Mouse (Mus musculus): ENCODE measurements at regions not wholly inside any gene's neighbourhood (a gene's known extent, or its start where the extent isn't known, plus 50 kb on each side); places are given as distances from the start of the nearest gene placed in this dataset.

DNA sequence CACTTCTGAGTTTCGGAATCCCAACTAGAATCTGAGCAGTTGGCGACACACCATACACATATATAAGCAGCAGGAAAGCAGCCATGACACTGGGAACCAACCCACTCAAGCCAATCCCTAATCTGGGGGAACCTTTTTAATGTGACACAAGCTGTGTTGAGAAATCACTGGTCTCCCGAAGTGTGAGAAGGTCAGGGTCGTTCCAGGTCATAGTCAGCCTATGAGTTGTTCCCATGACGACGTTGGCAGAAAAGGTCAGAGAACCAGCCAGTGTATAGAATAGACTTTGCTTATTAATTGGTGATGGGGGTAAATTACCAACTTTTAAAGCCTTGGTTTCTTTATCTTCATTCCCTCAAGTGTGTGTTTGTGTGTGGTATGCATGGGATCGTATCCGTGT lies 199.3 kb downstream of the Uaca start:
- TF ChIP-seq CTCF (IDR thresholded peaks at IDR 0.05; ENCODE audit: extremely low read depth, insufficient read depth, low read length) (no peak), POLR2A (IDR thresholded peaks at IDR 0.05; ENCODE audit: extremely low read depth, insufficient read depth, low read length) (no peak)
- Histone ChIP-seq H3K4me3 (ENCODE audit: insufficient read depth, low read length) (no peak overlapping the region), H3K4me1 (ENCODE audit: control insufficient read depth, insufficient read depth, low read length) (no peaks in the 10 kb centered on the region), H3K27ac (ENCODE audit: insufficient read depth, low read length) (no peak overlapping the region)

DNA sequence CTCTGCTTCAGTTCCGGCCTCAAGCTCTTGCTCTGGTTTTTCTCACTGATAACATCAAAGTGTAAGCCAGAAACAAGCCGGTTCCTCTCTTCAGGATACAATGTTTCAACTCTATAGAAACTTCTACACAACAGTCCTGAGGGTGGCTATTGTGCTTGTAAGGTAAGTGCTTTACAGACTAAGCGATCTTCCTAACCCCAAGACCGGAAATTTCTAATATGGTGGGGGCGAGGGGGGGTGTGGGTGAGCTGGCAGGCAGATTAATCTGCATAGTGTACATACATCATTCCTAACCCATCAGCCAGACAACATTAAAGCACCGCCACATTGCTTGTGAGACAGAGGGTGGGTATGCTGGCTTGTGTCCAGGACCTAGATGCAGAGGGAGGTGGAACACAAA lies 200.8 kb downstream of the Uaca start:
- TF ChIP-seq CTCF (IDR thresholded peaks at IDR 0.05; ENCODE audit: extremely low read depth, insufficient read depth, low read length) (no peak), POLR2A (IDR thresholded peaks at IDR 0.05; ENCODE audit: extremely low read depth, insufficient read depth, low read length) (no peak)
- Histone ChIP-seq H3K4me1 (ENCODE audit: control insufficient read depth, insufficient read depth, low read length) (no peaks in the 10 kb centered on the region), H3K4me3 (ENCODE audit: insufficient read depth, low read length) (no peak overlapping the region), H3K27ac (ENCODE audit: insufficient read depth, low read length) (no peak overlapping the region)

- no peak overlapping the region for H3K27ac ChIP-seq (ENCODE audit: insufficient read depth, low read length)
- TF ChIP-seq CTCF (IDR thresholded peaks at IDR 0.05; ENCODE audit: extremely low read depth, insufficient read depth, low read length) (peak; percentile 62), POLR2A (IDR thresholded peaks at IDR 0.05; ENCODE audit: extremely low read depth, insufficient read depth, low read length) (no peak)
- no peaks in the 10 kb centered on the region for H3K4me1 ChIP-seq (ENCODE audit: control insufficient read depth, insufficient read depth, low read length)
- H3K4me3 ChIP-seq (ENCODE audit: insufficient read depth, low read length) = no peak overlapping the region
These were observed 203.9 kb downstream of the Uaca start for GRCm38 (mm10) chr9:60998086-60998785.

DNA sequence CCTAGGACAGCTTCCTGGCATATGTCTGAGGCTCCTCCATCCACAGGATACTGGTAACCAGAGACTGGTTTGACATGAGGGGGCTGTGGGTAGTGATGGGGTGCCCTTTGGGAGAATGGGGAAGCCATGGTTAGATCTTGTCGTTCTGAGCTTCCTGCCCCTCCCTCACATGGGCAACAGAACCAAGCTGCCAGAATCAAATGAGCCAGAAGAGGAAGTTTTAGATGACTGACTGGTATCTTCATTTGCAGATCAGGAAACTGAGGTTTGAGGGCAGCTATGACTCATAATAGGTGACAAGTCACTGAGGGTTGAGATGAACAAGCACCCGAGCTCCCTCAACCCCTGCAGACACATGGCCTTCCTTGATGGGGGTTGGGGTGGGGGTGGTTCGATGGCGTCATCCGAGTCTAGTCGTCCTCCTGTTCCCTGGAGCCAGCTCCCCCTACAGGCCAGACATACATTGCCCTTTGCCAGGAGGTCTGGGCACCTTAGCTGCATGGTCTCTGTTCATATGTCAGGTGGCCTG lies 204.7 kb downstream of the Uaca start:
- Histone ChIP-seq H3K27ac (ENCODE audit: insufficient read depth, low read length) (no peak overlapping the region), H3K4me3 (ENCODE audit: insufficient read depth, low read length) (no peak overlapping the region), H3K4me1 (ENCODE audit: control insufficient read depth, insufficient read depth, low read length) (no peaks in the 10 kb centered on the region)
- TF ChIP-seq CTCF (IDR thresholded peaks at IDR 0.05; ENCODE audit: extremely low read depth, insufficient read depth, low read length) = peak; percentile 23; the same call in 1 of the 2 replicates
- TF ChIP-seq POLR2A (IDR thresholded peaks at IDR 0.05; ENCODE audit: extremely low read depth, insufficient read depth, low read length) = no peak

- no peak for TF ChIP-seq CTCF (IDR thresholded peaks at IDR 0.05; ENCODE audit: extremely low read depth, insufficient read depth, low read length)
- no peak for TF ChIP-seq POLR2A (IDR thresholded peaks at IDR 0.05; ENCODE audit: extremely low read depth, insufficient read depth, low read length)
- Histone ChIP-seq H3K27ac (ENCODE audit: insufficient read depth, low read length) (no peak overlapping the region), H3K4me3 (ENCODE audit: insufficient read depth, low read length) (no peak overlapping the region), H3K4me1 (ENCODE audit: control insufficient read depth, insufficient read depth, low read length) (no peaks in the 10 kb centered on the region)
These were observed 205.9 kb downstream of the Uaca start for GRCm38 (mm10) chr9:61000232-61000631.

GRCm38 (mm10) chr9:61002572-61002971 lies 208.2 kb downstream of the Uaca start:
- H3K27ac ChIP-seq (ENCODE audit: insufficient read depth, low read length) = no peak overlapping the region
- no peak overlapping the region for H3K4me3 ChIP-seq (ENCODE audit: insufficient read depth, low read length)
- TF ChIP-seq POLR2A (IDR thresholded peaks at IDR 0.05; ENCODE audit: extremely low read depth, insufficient read depth, low read length) = no peak
- no peak for TF ChIP-seq CTCF (IDR thresholded peaks at IDR 0.05; ENCODE audit: extremely low read depth, insufficient read depth, low read length)
- H3K4me1 ChIP-seq (ENCODE audit: control insufficient read depth, insufficient read depth, low read length) = no peaks in the 10 kb centered on the region

- Histone ChIP-seq H3K4me1 (ENCODE audit: control insufficient read depth, insufficient read depth, low read length) (no peaks in the 10 kb centered on the region), H3K4me3 (ENCODE audit: insufficient read depth, low read length) (no peak overlapping the region), H3K27ac (ENCODE audit: insufficient read depth, low read length) (no peak overlapping the region)
- TF ChIP-seq POLR2A (IDR thresholded peaks at IDR 0.05; ENCODE audit: extremely low read depth, insufficient read depth, low read length) (no peak), CTCF (IDR thresholded peaks at IDR 0.05; ENCODE audit: extremely low read depth, insufficient read depth, low read length) (no peak)
These were observed 214.1 kb downstream of the Uaca start for GRCm38 (mm10) chr9:61008446-61008845.

GRCm38 (mm10) chr9:61011066-61011465 lies 216.7 kb downstream of the Uaca start:
- TF ChIP-seq CTCF (IDR thresholded peaks at IDR 0.05; ENCODE audit: extremely low read depth, insufficient read depth, low read length) (0 out of 2 replicates have a peak, but pooled peaks have one; percentile 1), POLR2A (IDR thresholded peaks at IDR 0.05; ENCODE audit: extremely low read depth, insufficient read depth, low read length) (no peak)
- H3K4me3 ChIP-seq (ENCODE audit: insufficient read depth, low read length) = no peak overlapping the region
- no peaks in the 10 kb centered on the region for H3K4me1 ChIP-seq (ENCODE audit: control insufficient read depth, insufficient read depth, low read length)
- H3K27ac ChIP-seq (ENCODE audit: insufficient read depth, low read length) = no peak overlapping the region

DNA sequence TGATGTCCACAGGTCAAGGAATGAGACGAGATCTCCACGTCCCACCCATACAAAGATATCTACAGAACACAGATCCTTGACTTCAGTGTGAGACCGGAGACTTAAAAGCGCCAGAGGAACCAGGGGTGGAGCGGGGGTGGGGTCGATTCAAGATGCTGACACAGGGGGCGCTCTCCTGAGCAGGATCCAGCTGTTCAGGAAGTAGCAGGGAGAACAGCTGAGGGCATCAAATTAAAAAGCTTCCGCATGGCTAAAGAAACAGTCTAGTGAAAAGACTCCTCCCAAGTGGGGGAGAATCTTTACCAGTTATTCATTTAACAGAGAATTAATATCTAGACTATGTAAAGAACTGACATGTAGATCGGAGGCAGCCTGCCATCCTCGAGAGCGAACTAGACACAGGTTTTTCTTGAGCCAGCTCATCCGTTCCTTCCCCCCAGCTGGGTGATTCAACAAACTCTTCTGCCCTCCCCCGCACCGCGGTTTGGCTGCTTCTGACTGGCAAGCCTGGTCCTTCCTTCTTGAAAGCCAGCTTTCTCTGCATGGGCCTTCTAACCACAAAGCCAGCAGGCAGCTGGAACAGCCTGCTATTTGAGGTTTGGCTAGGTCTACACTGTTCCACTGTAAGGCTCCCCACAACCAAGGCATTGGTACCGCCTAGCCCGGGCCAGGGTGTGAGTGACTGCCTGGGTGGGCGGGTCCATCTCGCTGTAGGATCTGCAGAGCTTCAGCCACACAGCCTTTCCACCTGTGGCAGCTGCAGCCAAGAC lies 218.6 kb downstream of the Uaca start:
- Histone ChIP-seq H3K4me1 (ENCODE audit: control insufficient read depth, insufficient read depth, low read length) (no peaks in the 10 kb centered on the region), H3K27ac (ENCODE audit: insufficient read depth, low read length) (no peak overlapping the region), H3K4me3 (ENCODE audit: insufficient read depth, low read length) (no peak overlapping the region)
- no peak for TF ChIP-seq CTCF (IDR thresholded peaks at IDR 0.05; ENCODE audit: extremely low read depth, insufficient read depth, low read length)

- Histone ChIP-seq H3K27ac (ENCODE audit: insufficient read depth, low read length) (no peak overlapping the region), H3K4me3 (ENCODE audit: insufficient read depth, low read length) (no peak overlapping the region), H3K4me1 (ENCODE audit: control insufficient read depth, insufficient read depth, low read length) (no peaks in the 10 kb centered on the region)
- TF ChIP-seq POLR2A (IDR thresholded peaks at IDR 0.05; ENCODE audit: extremely low read depth, insufficient read depth, low read length) = no peak
- TF ChIP-seq CTCF (IDR thresholded peaks at IDR 0.05; ENCODE audit: extremely low read depth, insufficient read depth, low read length) = no peak
These were observed 219.8 kb downstream of the Uaca start for GRCm38 (mm10) chr9:61014151-61014550.
